Mouse (Mus musculus) adrenal gland (tissue): ENCODE data around the gene Gstp2.
"Not testable (repeated sequence)": the region's sequence is repeated elsewhere in the genome, so short reads cannot be mapped to it uniquely, and the experiment has no call there.

Experiments used
- intact Hi-C: fragments of 180-260 bp; cut with DNase I; formaldehyde crosslinking; loops from one replicate; pipeline ENCODE4 v1.15.1; 2025

Gene Gstp2

GRCm38 (mm10) chr19:4051741-4052515 is 6.1 kb upstream of the Gstp2 start:
- intact Hi-C loops = loop anchor here (5.0 kb wide), 1 partner anchor 35 kb away; no protein-coding TSS in a partner anchor

GRCm38 (mm10) chr19:4051016-4051415 is 5.2 kb upstream of the Gstp2 start:
- intact Hi-C loops = loop anchor here (5.0 kb wide), 1 partner anchor 36 kb away; no protein-coding TSS in a partner anchor

GRCm38 (mm10) chr19:4049069-4049468 is 3.2 kb upstream of the Gstp2 start:
- intact Hi-C loops = not testable (repeated sequence)

GRCm38 (mm10) chr19:4047859-4048258 is 2.0 kb upstream of the Gstp2 start:
- intact Hi-C loops = loop anchor here (1.0 kb wide), 1 partner anchor 29 kb away; no protein-coding TSS in a partner anchor

GRCm38 (mm10) chr19:4046866-4047254 is 1.0 kb upstream of the Gstp2 start:
- intact Hi-C loops = loop anchor here (1.0 kb wide), 1 partner anchor 28 kb away; no protein-coding TSS in a partner anchor

GRCm38 (mm10) chr19:4044109-4044508 is 1.7 kb downstream of the Gstp2 start:
- intact Hi-C loops = not testable (repeated sequence)

- intact Hi-C loops = no loop called here
Measured at GRCm38 (mm10) chr19:4042124-4042523, 3.7 kb downstream of the Gstp2 start.

GRCm38 (mm10) chr19:4041500-4041899 is 4.3 kb downstream of the Gstp2 start:
- intact Hi-C loops = not testable (repeated sequence)

- intact Hi-C loops = not testable (repeated sequence)
Measured at GRCm38 (mm10) chr19:4040941-4041340, 4.9 kb downstream of the Gstp2 start.

- intact Hi-C loops = no loop called here
Measured at GRCm38 (mm10) chr19:4037788-4038232, 8.0 kb downstream of the Gstp2 start, which contains the start of gene Gstp1. Gene Gstp1, minus strand, starts transcription at chr19:4037985.

- intact Hi-C loops = not testable (repeated sequence)
Measured at GRCm38 (mm10) chr19:4037154-4037787, 8.6 kb downstream of the Gstp2 start.

GRCm38 (mm10) chr19:4036327-4037045 is 9.3 kb downstream of the Gstp2 start:
- intact Hi-C loops = no loop called here

GRCm38 (mm10) chr19:4033742-4034141 is 12.1 kb downstream of the Gstp2 start:
- intact Hi-C loops = no loop called here

GRCm38 (mm10) chr19:4033298-4033697 is 12.5 kb downstream of the Gstp2 start:
- intact Hi-C loops = no loop called here

- intact Hi-C loops = no loop called here
Measured at GRCm38 (mm10) chr19:4032668-4033067, 13.2 kb downstream of the Gstp2 start.

GRCm38 (mm10) chr19:4027576-4027975 is 18.2 kb downstream of the Gstp2 start:
- intact Hi-C loops = no loop called here

- intact Hi-C loops = no loop called here
Measured at GRCm38 (mm10) chr19:4023185-4023584, 22.6 kb downstream of the Gstp2 start.

GRCm38 (mm10) chr19:4018743-4019583 is 26.9 kb downstream of the Gstp2 start:
- intact Hi-C loops = loop anchor here (1.0 kb wide), 1 partner anchor 28 kb away; no protein-coding TSS in a partner anchor

GRCm38 (mm10) chr19:4017921-4018587 is 27.8 kb downstream of the Gstp2 start:
- intact Hi-C loops = no loop called here

GRCm38 (mm10) chr19:4015635-4016034 is 30.2 kb downstream of the Gstp2 start:
- intact Hi-C loops = no loop called here
